Mouse (Mus musculus): Measurements from ENCODE around the gene Rassf4. TPM values are rescaled to one million over a fixed set of nuclear protein-coding genes. Genes with fewer than 3 reads are reported as not detected.

The Rassf4 gene
- polyA plus RNA-seq (2017; shearing (Covaris generic)), result 1 to 10 TPM; 3.2 to 5.1 TPM

GRCm38 (mm10) chr6:116673471-116674282 lies at the start of gene Rassf4:
Rassf4 (minus strand) TSS chr6:116673952.
- ATAC-seq, result peak; percentile 76

- no peak for ATAC-seq
Measured at GRCm38 (mm10) chr6:116718920-116719319, 45.2 kb upstream of the Rassf4 start.

GRCm38 (mm10) chr6:116718361-116718760 lies 44.6 kb upstream of the Rassf4 start:
- ATAC-seq, result no peak

GRCm38 (mm10) chr6:116717851-116718250 lies 44.1 kb upstream of the Rassf4 start:
- ATAC-seq, result no peak

- no peak for ATAC-seq
Measured at GRCm38 (mm10) chr6:116716666-116717065, 42.9 kb upstream of the Rassf4 start, which contains the start of gene Tmem72. Tmem72 (minus strand) TSS chr6:116716913.

GRCm38 (mm10) chr6:116715166-116715565 lies 41.4 kb upstream of the Rassf4 start:
- no peak for ATAC-seq

- ATAC-seq, result no peak
Measured at GRCm38 (mm10) chr6:116714576-116714975, 40.8 kb upstream of the Rassf4 start.

- ATAC-seq, result no peak
Measured at GRCm38 (mm10) chr6:116713966-116714365, 40.2 kb upstream of the Rassf4 start.

- ATAC-seq, result no peak
Measured at GRCm38 (mm10) chr6:116712503-116712902, 38.8 kb upstream of the Rassf4 start.

GRCm38 (mm10) chr6:116712062-116712461 lies 38.3 kb upstream of the Rassf4 start:
- no peak for ATAC-seq

GRCm38 (mm10) chr6:116704320-116704719 lies 30.6 kb upstream of the Rassf4 start:
- ATAC-seq, result no peak

GRCm38 (mm10) chr6:116700821-116701220 lies 27.1 kb upstream of the Rassf4 start:
- no peak for ATAC-seq

GRCm38 (mm10) chr6:116697896-116698425 lies 24.2 kb upstream of the Rassf4 start:
- ATAC-seq, result no peak

- ATAC-seq, result no peak
Measured at GRCm38 (mm10) chr6:116697413-116697812, 23.7 kb upstream of the Rassf4 start.

- no peak for ATAC-seq
Measured at GRCm38 (mm10) chr6:116694346-116694745, 20.6 kb upstream of the Rassf4 start.

- ATAC-seq, result no peak
Measured at GRCm38 (mm10) chr6:116693639-116694038, 19.9 kb upstream of the Rassf4 start.

GRCm38 (mm10) chr6:116682317-116682716 lies 8.6 kb upstream of the Rassf4 start:
- ATAC-seq, result peak; percentile 51

GRCm38 (mm10) chr6:116679563-116680288 lies 6.0 kb upstream of the Rassf4 start:
- no peak for ATAC-seq

- no peak for ATAC-seq
Measured at GRCm38 (mm10) chr6:116677321-116677720, 3.6 kb upstream of the Rassf4 start.

- ATAC-seq, result no peak
Measured at GRCm38 (mm10) chr6:116676355-116676913, 2.7 kb upstream of the Rassf4 start.

- ATAC-seq, result peak; percentile 32
Measured at GRCm38 (mm10) chr6:116674283-116674886, 633 bp upstream of the Rassf4 start.

GRCm38 (mm10) chr6:116672349-116672748 lies 1.4 kb downstream of the Rassf4 start:
- ATAC-seq, result no peak

- ATAC-seq, result no peak
Measured at GRCm38 (mm10) chr6:116671768-116672167, 2.0 kb downstream of the Rassf4 start.
